Mouse (Mus musculus) urinary bladder, postnatal 36 days (tissue): Measurements from ENCODE around the gene Kat2b.
"Not testable (repeated sequence)": the region's sequence is repeated elsewhere in the genome, so short reads cannot be mapped to it uniquely, and the experiment has no call there.

Experiments used
- DNase-seq, 2 experiments: peaks; one replicate each; pipeline ENCODE4 v3.0.0; 2022; ENCODE audit warnings: low spot score in 2 of 2, mixed read lengths in 1 of 2

The Kat2b gene

DNA sequence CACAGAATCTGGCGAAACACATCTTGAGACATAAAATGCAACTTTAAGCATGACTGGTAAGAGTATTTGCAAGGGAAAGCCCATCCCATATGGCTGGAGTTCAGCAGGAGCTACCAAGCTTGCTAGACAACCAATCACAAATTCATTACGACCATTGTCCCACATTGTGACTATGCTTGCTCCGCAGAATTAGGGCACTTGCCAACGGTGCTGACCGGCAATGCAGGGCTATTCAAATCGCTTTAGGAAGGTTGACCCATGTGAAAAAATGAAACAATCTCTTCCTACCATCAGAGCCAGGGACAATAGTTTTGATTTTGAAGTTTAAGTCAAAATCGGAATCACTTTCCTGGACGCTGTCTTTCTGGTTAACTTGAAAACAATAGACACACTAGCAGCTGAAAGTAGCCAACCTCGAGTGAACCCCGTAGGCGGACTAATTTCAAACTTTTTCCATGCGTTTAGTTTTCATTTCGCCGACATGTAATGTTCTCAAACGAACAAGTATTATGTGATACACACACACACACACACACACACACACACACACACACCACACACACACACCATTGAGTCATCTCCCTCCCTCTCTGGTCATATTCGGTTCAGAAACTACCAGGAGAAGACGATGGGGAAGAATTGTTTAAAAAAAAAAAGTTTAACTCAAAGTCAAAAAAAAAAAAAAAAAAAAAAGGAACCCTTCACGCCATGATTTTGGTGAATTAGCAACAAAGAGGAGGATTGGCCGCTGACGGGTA is at the start of gene Kat2b:
Kat2b (plus strand) TSS at position 701 of the 758 bp plus-strand sequence.
- peak in 1 of 2 experiments; percentile 61 for DNase-seq

DNA sequence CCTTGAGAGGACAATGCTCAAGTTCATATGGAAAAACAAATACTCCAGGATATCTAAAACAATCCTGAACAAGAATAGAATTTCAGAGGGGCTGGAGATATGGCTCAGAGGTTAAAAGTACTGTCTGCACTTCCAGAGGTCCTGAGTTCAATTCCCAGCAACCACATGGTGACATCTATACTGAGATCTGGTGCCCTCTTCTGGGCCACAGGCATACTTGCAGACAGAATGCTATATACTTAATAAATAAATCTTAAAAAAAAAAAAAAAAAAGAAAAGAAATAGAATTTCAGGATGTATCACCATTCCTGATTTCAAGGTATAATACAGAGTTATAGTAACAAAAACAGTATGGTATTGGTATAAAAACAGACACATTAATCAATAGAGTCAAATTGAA is 47.3 kb upstream of the Kat2b start:
- DNase-seq: no peak

- no peak for DNase-seq
These were observed 46.2 kb upstream of the Kat2b start for GRCm38 (mm10) chr17:53520509-53520908.

DNA sequence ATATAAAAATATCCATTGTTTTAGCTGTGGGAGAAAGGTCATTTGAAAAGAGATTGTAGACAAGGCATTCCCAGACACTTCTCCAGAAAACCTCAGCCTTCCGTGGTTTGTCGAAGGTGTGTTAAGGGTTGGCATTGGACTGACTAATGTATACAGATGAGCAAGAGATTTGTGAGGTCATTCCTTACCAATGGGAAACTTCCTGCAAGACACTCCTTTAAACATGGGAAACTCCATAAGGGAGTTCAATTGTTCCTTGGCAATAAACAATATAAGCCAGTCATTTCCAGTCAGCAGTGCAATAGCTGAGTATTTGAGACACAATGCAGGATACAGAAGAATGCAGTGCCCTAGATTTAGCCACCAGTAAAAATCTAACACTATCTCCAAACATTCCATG is 38.6 kb upstream of the Kat2b start:
- no peak for DNase-seq

- no peak for DNase-seq
These were observed 35.5 kb upstream of the Kat2b start for GRCm38 (mm10) chr17:53531160-53531559.

DNA sequence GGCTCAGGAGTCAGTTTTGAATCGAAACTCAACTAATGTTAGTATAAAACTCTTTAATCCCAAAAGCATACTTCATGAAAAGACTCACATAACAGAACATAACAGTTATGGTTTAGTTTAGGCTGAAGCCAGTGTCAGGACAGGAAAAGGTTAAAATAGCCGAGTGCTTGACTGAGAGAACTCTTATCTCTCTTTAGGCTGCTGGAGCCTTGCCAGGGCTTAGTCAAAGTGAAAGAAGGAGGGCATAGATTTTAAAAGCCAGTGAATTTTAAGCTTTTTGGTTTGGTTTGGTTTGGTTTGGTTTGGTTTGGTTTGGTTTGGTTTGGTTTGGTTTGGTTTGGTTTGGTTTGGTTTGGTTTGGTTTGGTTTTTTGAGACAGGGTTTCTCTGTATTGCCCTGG is 34.2 kb upstream of the Kat2b start:
- DNase-seq: peak in 1 of 2 experiments; percentile 16

GRCm38 (mm10) chr17:53539351-53539750 is 27.3 kb upstream of the Kat2b start, which contains the start of gene Pp2d1:
TSS of gene Pp2d1 (minus strand) at chr17:53539451.
- not testable (repeated sequence) for DNase-seq

DNA sequence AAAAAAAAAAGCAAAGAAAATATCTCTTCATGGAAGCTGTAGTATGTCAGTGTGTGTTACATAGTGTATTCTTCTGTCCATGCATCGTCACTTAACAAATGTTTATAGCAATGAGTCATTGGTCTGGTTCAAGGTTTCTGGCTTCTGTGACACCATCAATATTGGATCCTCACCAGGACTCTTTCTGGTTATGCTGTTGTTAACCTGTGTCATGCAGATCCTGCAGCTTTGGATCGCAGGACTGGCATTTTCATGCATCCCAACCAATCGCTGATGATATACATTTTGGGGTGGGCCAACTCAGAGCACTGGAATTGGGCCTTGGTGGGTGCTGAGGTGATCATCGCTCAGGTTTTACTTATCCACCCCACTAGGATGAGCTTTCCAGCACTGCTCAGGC is 24.1 kb upstream of the Kat2b start:
- DNase-seq: no peak

- DNase-seq: peak in 1 of 2 experiments; percentile 34
These were observed 22.9 kb upstream of the Kat2b start for GRCm38 (mm10) chr17:53543591-53544324.

GRCm38 (mm10) chr17:53551306-53552299 is 15.1 kb upstream of the Kat2b start:
- no peak for DNase-seq

DNA sequence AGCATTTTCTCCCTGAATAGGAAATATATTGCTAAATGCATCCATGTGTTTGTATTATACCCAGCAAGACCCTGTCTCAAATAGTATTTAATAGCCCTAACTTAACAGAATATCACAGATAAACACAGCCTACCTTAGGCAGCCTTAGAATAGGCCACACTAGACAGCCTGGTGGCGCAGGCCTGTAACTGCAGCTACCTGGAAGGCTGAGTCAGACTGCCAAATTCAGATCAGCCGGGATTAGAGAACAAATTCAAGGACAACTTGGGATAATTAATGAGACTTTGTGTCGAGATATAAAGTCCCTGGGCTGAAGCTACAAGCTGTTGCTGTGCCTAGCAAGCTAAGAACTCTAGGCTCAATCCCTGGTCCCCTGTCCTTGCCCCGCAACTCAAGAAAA is 12.6 kb upstream of the Kat2b start:
- no peak for DNase-seq

GRCm38 (mm10) chr17:53554813-53555212 is 11.8 kb upstream of the Kat2b start:
- DNase-seq: no peak

- DNase-seq: no peak
These were observed 9.2 kb upstream of the Kat2b start for GRCm38 (mm10) chr17:53557443-53557842.

DNA sequence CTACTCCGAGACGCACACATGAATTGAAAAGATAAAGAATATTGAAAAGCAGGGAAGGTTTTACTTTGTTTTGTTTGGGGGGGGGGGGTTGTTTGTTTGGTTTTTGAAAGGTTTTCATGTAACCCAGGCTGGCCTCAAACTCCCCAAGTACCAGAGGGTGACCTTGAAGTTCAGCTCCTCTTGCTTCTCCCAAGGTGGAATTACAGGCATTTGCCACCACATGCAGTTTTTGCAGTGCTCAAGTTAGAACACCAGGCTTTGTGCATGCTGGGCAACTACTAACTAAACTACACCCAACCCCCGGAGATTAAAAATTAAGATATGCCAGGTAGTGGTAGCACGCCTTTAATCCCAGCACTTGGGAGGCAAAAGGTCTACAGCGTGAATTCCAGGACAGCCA is 7.0 kb upstream of the Kat2b start:
- DNase-seq: no peak

- no peak for DNase-seq
These were observed 5.1 kb upstream of the Kat2b start for GRCm38 (mm10) chr17:53561458-53562029.

GRCm38 (mm10) chr17:53564837-53565236 is 1.8 kb upstream of the Kat2b start:
- no peak for DNase-seq

GRCm38 (mm10) chr17:53566919-53567345 is 271 bp downstream of the Kat2b start:
- DNase-seq: peak; percentile 72

- DNase-seq: peak; percentile 46 to 68
These were observed 863 bp downstream of the Kat2b start for GRCm38 (mm10) chr17:53567346-53568101.

DNA sequence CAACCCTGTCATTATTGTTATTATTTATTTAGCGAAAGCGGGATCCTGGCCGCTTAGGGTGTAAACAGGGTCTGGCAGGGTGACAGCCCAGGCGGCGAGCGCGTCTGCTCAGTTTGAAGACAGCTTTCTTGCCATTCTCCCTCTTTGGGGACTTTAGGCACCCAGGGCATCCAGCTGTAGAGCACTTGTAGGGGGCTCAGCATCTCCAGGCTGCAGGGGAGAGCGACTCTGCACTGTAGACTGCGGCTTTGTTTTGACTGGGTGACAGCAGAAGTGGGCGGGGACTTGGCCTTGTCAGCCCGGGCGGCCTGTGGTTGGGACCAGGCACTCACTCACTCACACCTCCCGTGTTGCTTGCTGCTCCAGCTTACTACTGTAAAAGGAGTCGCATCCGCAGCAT is 1.5 kb downstream of the Kat2b start:
- peak; percentile 63 to 84 for DNase-seq

GRCm38 (mm10) chr17:53568734-53569386 is 2.2 kb downstream of the Kat2b start:
- no peak for DNase-seq
